In the genomic region with DNA sequence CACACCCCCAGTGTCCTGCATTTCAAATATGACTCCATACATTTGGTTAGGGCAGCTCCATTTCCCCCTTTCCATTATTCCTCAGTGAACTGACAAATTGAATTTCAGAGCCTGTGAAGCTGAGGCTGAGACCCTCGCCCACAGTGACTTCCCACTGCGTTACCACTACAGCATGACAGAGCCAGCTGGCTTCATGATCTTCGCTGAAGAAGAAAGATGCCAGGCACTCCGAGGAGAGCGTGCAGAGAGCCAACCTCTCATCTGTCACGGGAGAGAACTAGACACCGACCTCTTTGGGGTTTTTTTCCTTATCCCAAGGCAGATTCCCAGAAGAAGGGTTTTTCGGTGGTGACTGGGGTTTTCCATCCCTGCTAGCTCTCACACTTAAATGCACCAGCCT, we compare ENCODE assay signal across 19 mouse cellular contexts.
DNase-seq lines count a peak whose midpoint lies in the region; ATAC-seq and TF ChIP-seq lines count a peak whose summit lies in the region.
"Had no signal": no experiment of that assay in that cellular context is flagged by ENCODE, and none has a peak within 500 bp of the region (broad histone marks: within the 10 kb centered on the region; RNA-seq: fewer than 3 reads in every experiment).

No protein-coding gene starts in this region.

- H3K27ac ChIP-seq in cerebellum, adult 2 months (ENCODE audit: insufficient read depth, low read length) = no peak overlapping the region
- H3K27ac ChIP-seq in forebrain, postnatal 0 days (ENCODE audit: low read depth, low read length) = no peak overlapping the region
- no peak overlapping the region for H3K27ac ChIP-seq in forebrain, embryonic 12.5 days
- H3K27ac ChIP-seq in hindbrain, postnatal 0 days = peak overlapping the region; percentile 15; the same call in 1 of the 2 replicates
- no peak overlapping the region for H3K27ac ChIP-seq in hindbrain, embryonic 13.5 days
- H3K27ac ChIP-seq: embryonic facial prominence, embryonic 12.5 days; embryonic facial prominence, embryonic 15.5 days; forebrain, embryonic 13.5 days; hindbrain, embryonic 12.5 days; intestine, embryonic 15.5 days had no signal

- peak; percentile 48; the same call in 1 of the 2 replicates for ATAC-seq in forebrain, postnatal 0 days
- no peak for ATAC-seq in forebrain, embryonic 12.5 days (ENCODE audit: low FRiP score)
- peak; percentile 70; the same call in 1 of the 2 replicates for ATAC-seq in hindbrain, postnatal 0 days
- no peak for ATAC-seq in hindbrain, embryonic 13.5 days (ENCODE audit: low FRiP score)
- ATAC-seq: activated CD4-positive, CD25-positive, alpha-beta regulatory T cell, adult 4 months; forebrain, embryonic 13.5 days; intestine, embryonic 15.5 days had no signal

- TF ChIP-seq CTCF in cerebellum, adult 2 months (IDR thresholded peaks at IDR 0.05; ENCODE audit: borderline replicate concordance, insufficient read depth, low read depth, low read length) = no peak
- TF ChIP-seq CTCF in forebrain, postnatal 0 days (IDR thresholded peaks at IDR 0.05; ENCODE audit: low read depth) = no peak
- no peak for TF ChIP-seq CTCF in hindbrain, postnatal 0 days (IDR thresholded peaks at IDR 0.05; ENCODE audit: low read depth)
- no peak for TF ChIP-seq CTCF in brain, embryonic 14.5 days (IDR thresholded peaks at IDR 0.05; ENCODE audit: borderline replicate concordance, extremely low read depth, insufficient read depth, insufficient read length)

- H3K4me1 ChIP-seq in cerebellum, adult 2 months (ENCODE audit: control insufficient read depth, insufficient read depth, low read length) = no peaks in the 10 kb centered on the region
- H3K4me1 ChIP-seq in forebrain, postnatal 0 days (ENCODE audit: insufficient read depth) = no peaks in the 10 kb centered on the region
- H3K4me1 ChIP-seq in forebrain, embryonic 12.5 days = no peaks in the 10 kb centered on the region
- H3K4me1 ChIP-seq in hindbrain, postnatal 0 days (ENCODE audit: insufficient read depth, low read length) = no peaks in the 10 kb centered on the region
- H3K4me1 ChIP-seq in hindbrain, embryonic 13.5 days (replicated peaks) = no peaks in the 10 kb centered on the region
- H3K4me1 ChIP-seq: embryonic facial prominence, embryonic 12.5 days; forebrain, embryonic 13.5 days; hindbrain, embryonic 12.5 days; intestine, embryonic 15.5 days had no signal

- peak; percentile 74 to 89 for DNase-seq in cerebellum, postnatal 10 days
- no peak for DNase-seq in cerebellum, adult 2 months
- DNase-seq in forebrain, postnatal 0 days = no peak
- DNase-seq in hindbrain, postnatal 0 days (ENCODE audit: low spot score) = peak; percentile 77
- peak; percentile 46 for DNase-seq in brain, embryonic 14.5 days (ENCODE audit: low read depth)
- DNase-seq: adrenal gland, adult 8-10 months; adrenal gland, postnatal 25 days; cerebellum, adult 8-10 months; gastrocnemius, postnatal 25 days; kidney, adult 11 months had no signal

- H3K9me3 ChIP-seq in forebrain, postnatal 0 days (ENCODE audit: low read length) = no peaks in the 10 kb centered on the region
- H3K9me3 ChIP-seq in forebrain, embryonic 12.5 days = no peaks in the 10 kb centered on the region
- H3K9me3 ChIP-seq in hindbrain, postnatal 0 days (ENCODE audit: low read length) = no peaks in the 10 kb centered on the region
- no peaks in the 10 kb centered on the region for H3K9me3 ChIP-seq in hindbrain, embryonic 13.5 days
- H3K9me3 ChIP-seq: embryonic facial prominence, embryonic 15.5 days; forebrain, embryonic 13.5 days; hindbrain, embryonic 12.5 days; intestine, embryonic 15.5 days had no signal

- no peaks in the 10 kb centered on the region; the same call in 1 of the 2 replicates for H3K27me3 ChIP-seq in cerebellum, adult 2 months (ENCODE audit: control insufficient read depth, insufficient read depth, low read length)
- no peaks in the 10 kb centered on the region for H3K27me3 ChIP-seq in forebrain, postnatal 0 days (ENCODE audit: insufficient read depth, low read length)
- H3K27me3 ChIP-seq in forebrain, embryonic 12.5 days = no peaks in the 10 kb centered on the region; the same call in 1 of the 2 replicates
- no peaks in the 10 kb centered on the region for H3K27me3 ChIP-seq in hindbrain, postnatal 0 days (ENCODE audit: insufficient read depth, low read length)
- 0 out of 2 replicates have a peak, but pooled peaks cover 2% of the 10 kb centered on the region for H3K27me3 ChIP-seq in hindbrain, embryonic 13.5 days
- H3K27me3 ChIP-seq: embryonic facial prominence, embryonic 12.5 days; embryonic facial prominence, embryonic 15.5 days; forebrain, embryonic 13.5 days; hindbrain, embryonic 12.5 days; intestine, embryonic 15.5 days had no signal

- H3K36me3 ChIP-seq in forebrain, postnatal 0 days (ENCODE audit: insufficient read depth) = no peaks in the 10 kb centered on the region
- H3K36me3 ChIP-seq in forebrain, embryonic 12.5 days (replicated peaks) = no peaks in the 10 kb centered on the region
- H3K36me3 ChIP-seq in hindbrain, postnatal 0 days (ENCODE audit: insufficient read depth, low read length) = no peaks in the 10 kb centered on the region
- no peaks in the 10 kb centered on the region for H3K36me3 ChIP-seq in hindbrain, embryonic 13.5 days
- H3K36me3 ChIP-seq: embryonic facial prominence, embryonic 12.5 days; embryonic facial prominence, embryonic 15.5 days; hindbrain, embryonic 12.5 days; intestine, embryonic 15.5 days had no signal

- WGBS in cerebellum, adult 2 months = 18% methylated on average over 8 of the region's 8 CpGs
- WGBS in forebrain, postnatal 0 days = 63% methylated on average over 8 of the region's 8 CpGs
- 83% methylated on average over 8 of the region's 8 CpGs for WGBS in forebrain, embryonic 12.5 days
- 39% methylated on average over 8 of the region's 8 CpGs for WGBS in hindbrain, postnatal 0 days
- WGBS in hindbrain, embryonic 13.5 days = 63% methylated on average over 8 of the region's 8 CpGs

- TF ChIP-seq POLR2A in cerebellum, adult 2 months (IDR thresholded peaks at IDR 0.05; ENCODE audit: borderline replicate concordance, insufficient read depth, low read length) = no peak
- TF ChIP-seq POLR2A in brain, embryonic 14.5 days (IDR thresholded peaks at IDR 0.05; ENCODE audit: borderline replicate concordance, extremely low read depth, insufficient read depth, insufficient read length, poor library complexity, severe bottlenecking) = no peak

- no peak overlapping the region for H3K4me2 ChIP-seq in forebrain, postnatal 0 days (ENCODE audit: low read depth)
- H3K4me2 ChIP-seq in forebrain, embryonic 12.5 days = no peak overlapping the region
- no peak overlapping the region for H3K4me2 ChIP-seq in hindbrain, postnatal 0 days (ENCODE audit: low read depth, low read length)
- no peak overlapping the region for H3K4me2 ChIP-seq in hindbrain, embryonic 13.5 days
- H3K4me2 ChIP-seq: embryonic facial prominence, embryonic 12.5 days; embryonic facial prominence, embryonic 15.5 days; forebrain, embryonic 13.5 days; heart, embryonic 11.5 days; hindbrain, embryonic 12.5 days; intestine, embryonic 15.5 days had no signal

- no peak overlapping the region for H3K4me3 ChIP-seq in cerebellum, adult 2 months (replicated peaks; ENCODE audit: insufficient read depth, low read depth, low read length)
- no peak overlapping the region for H3K4me3 ChIP-seq in forebrain, postnatal 0 days (ENCODE audit: low read depth, low read length)
- H3K4me3 ChIP-seq in forebrain, embryonic 12.5 days (replicated peaks) = no peak overlapping the region
- no peak overlapping the region for H3K4me3 ChIP-seq in hindbrain, postnatal 0 days (ENCODE audit: low read length)
- no peak overlapping the region for H3K4me3 ChIP-seq in hindbrain, embryonic 13.5 days
- H3K4me3 ChIP-seq: embryonic facial prominence, embryonic 12.5 days; embryonic facial prominence, embryonic 15.5 days; forebrain, embryonic 13.5 days; hindbrain, embryonic 12.5 days; intestine, embryonic 15.5 days had no signal

- no peak overlapping the region for H3K9ac ChIP-seq in forebrain, postnatal 0 days
- H3K9ac ChIP-seq in forebrain, embryonic 12.5 days = no peak overlapping the region
- H3K9ac ChIP-seq in hindbrain, postnatal 0 days (replicated peaks; ENCODE audit: low read length) = no peak overlapping the region
- H3K9ac ChIP-seq in hindbrain, embryonic 13.5 days = no peak overlapping the region
- H3K9ac ChIP-seq: embryonic facial prominence, embryonic 12.5 days; embryonic facial prominence, embryonic 15.5 days; forebrain, embryonic 13.5 days; hindbrain, embryonic 12.5 days; intestine, embryonic 15.5 days had no signal

Comparison
In these comparisons a context has a peak if more than half of its experiments do, and no peak if none do; other contexts are left out.
1. DNase-seq: peak in cerebellum, postnatal 10 days (2 of 2), hindbrain, postnatal 0 days (single experiment) and brain, embryonic 14.5 days (single experiment); none in cerebellum, adult 2 months (0 of 2) and forebrain, postnatal 0 days (single experiment).
2. ATAC-seq: peak in forebrain, postnatal 0 days (single experiment) and hindbrain, postnatal 0 days (single experiment); none in forebrain, embryonic 12.5 days (single experiment) and hindbrain, embryonic 13.5 days (single experiment).